Mouse (Mus musculus) spleen, postnatal 10 days (tissue): Measurements from ENCODE around the gene Spz1.

Experiments
- DNase-seq, 2 experiments: peaks; one replicate each; pipeline ENCODE4 v3.0.0; 2021 to 2022; ENCODE audit warnings: low spot score in 2 of 2

The Spz1 gene

GRCm38 (mm10) chr13:92580220-92581043 lies 4.5 kb upstream of the Spz1 start:
- peak; percentile 57 to 79 for DNase-seq

GRCm38 (mm10) chr13:92578210-92578609 lies 2.2 kb upstream of the Spz1 start:
- DNase-seq, result no peak

- no peak for DNase-seq
These were observed 716 bp upstream of the Spz1 start for GRCm38 (mm10) chr13:92576688-92577087.

GRCm38 (mm10) chr13:92559429-92559828 lies 16.5 kb downstream of the Spz1 start:
- no peak for DNase-seq

- no peak for DNase-seq
These were observed 18.7 kb downstream of the Spz1 start for GRCm38 (mm10) chr13:92557229-92557628.

- no peak for DNase-seq
These were observed 19.4 kb downstream of the Spz1 start for GRCm38 (mm10) chr13:92556458-92557126.

- no peak for DNase-seq
These were observed 28.9 kb downstream of the Spz1 start for GRCm38 (mm10) chr13:92547093-92547492.

GRCm38 (mm10) chr13:92540997-92541396 lies 35.0 kb downstream of the Spz1 start:
- no peak for DNase-seq

- no peak for DNase-seq
These were observed 36.8 kb downstream of the Spz1 start for GRCm38 (mm10) chr13:92539126-92539525.

- DNase-seq, result no peak
These were observed 42.2 kb downstream of the Spz1 start for GRCm38 (mm10) chr13:92533801-92534200.

GRCm38 (mm10) chr13:92532216-92532615 lies 43.8 kb downstream of the Spz1 start:
- DNase-seq, result no peak

- DNase-seq, result no peak
These were observed 44.7 kb downstream of the Spz1 start for GRCm38 (mm10) chr13:92531237-92531636.

- DNase-seq, result peak; percentile 95 to 96
These were observed 45.2 kb downstream of the Spz1 start, which contains the start of gene Zfyve16 for GRCm38 (mm10) chr13:92530721-92531211. TSS of gene Zfyve16 (minus strand) at chr13:92530868.

GRCm38 (mm10) chr13:92529828-92530720 lies 45.9 kb downstream of the Spz1 start:
- no peak for DNase-seq
